Mouse (Mus musculus): Measurements from ENCODE around the gene Sgcb. TPM values are rescaled to one million over a fixed set of nuclear protein-coding genes. Genes with fewer than 3 reads are reported as not detected.

Sgcb gene
- polyA plus RNA-seq, 1 experiment from 2014 or later, result 11.0 TPM

Other genes with a start within 250 kb of the Sgcb start
- gene Cwh43, start 241.7 kb downstream of the Sgcb start, polyA plus RNA-seq (2015; fragmentation: Nextera tagmentation; extraction: Ambion mirVana), result 0.14 and 0.35 TPM in 2 replicates
- gene Dcun1d4, start 166.8 kb downstream of the Sgcb start, polyA plus RNA-seq (2015; fragmentation: Nextera tagmentation; extraction: Ambion mirVana), result 5.9 and 8.8 TPM in 2 replicates
- gene Lrrc66, start 15.3 kb downstream of the Sgcb start, polyA plus RNA-seq (2015; fragmentation: Nextera tagmentation; extraction: Ambion mirVana), result 0.44 and 0.64 TPM in 2 replicates
- 0.17 and 0.27 TPM in 2 replicates for gene Spata18, start 3.6 kb upstream of the Sgcb start, polyA plus RNA-seq (2015; fragmentation: Nextera tagmentation; extraction: Ambion mirVana)